Mouse (Mus musculus) embryonic fibroblast, embryonic 13.5 days (primary cell): ENCODE measurements around the gene Ddx56.

Source experiments
- CTCF ChIP-seq: IDR thresholded peaks from 2 replicates; pipeline ENCODE4 v1.5.1; 2011; ENCODE audit warnings: mild to moderate bottlenecking, control low read depth, low read length, moderate library complexity, borderline replicate concordance; ENCODE audit not compliant: insufficient read depth
- POLR2A ChIP-seq: IDR thresholded peaks from 2 replicates; pipeline ENCODE4 v1.6.1; 2011; ENCODE audit warnings: low read depth, mild to moderate bottlenecking, control low read depth, low read length, moderate library complexity

DNA sequence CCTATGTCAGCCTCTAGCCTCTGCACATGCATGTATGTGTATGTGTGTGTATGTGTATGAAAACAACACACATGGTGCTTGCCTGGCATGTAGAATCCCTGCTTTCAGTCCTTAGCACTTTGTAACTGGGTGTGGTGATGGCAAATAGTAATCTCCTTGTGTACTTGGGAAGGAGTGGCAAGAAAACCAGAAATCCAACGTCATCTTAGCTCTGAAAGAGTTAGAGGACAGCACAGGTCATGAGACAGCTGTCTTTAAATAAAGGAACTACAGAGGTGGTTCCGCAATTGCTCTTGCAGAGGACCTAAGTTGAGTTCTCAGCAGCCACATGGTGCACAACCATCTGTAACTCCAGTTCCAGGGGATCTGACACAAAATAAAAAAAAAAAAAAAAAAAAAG is 31.9 kb upstream of the Ddx56 start:
- TF ChIP-seq CTCF (no peak), POLR2A (no peak)
